Mouse (Mus musculus) thymus, adult 2 months (tissue): ENCODE measurements around the gene Efcab10.

Experiments used
- CTCF ChIP-seq: fragments of 200-500 bp; IDR thresholded peaks from 2 replicates; pipeline ENCODE4 v1.5.1; 2012; ENCODE audit warnings: mild to moderate bottlenecking, control low read depth, low read length, moderate library complexity, borderline replicate concordance; ENCODE audit not compliant: control insufficient read depth, poor library complexity, insufficient read depth; ENCODE audit errors: extremely low read depth
- POLR2A ChIP-seq: fragments of 200-500 bp; IDR thresholded peaks from 2 replicates; pipeline ENCODE4 v1.6.1; 2012; ENCODE audit warnings: mild to moderate bottlenecking, low read length, control low read depth, moderate library complexity; ENCODE audit not compliant: control insufficient read depth, poor library complexity, insufficient read depth; ENCODE audit errors: extremely low read depth

- TF ChIP-seq CTCF = no peak
- TF ChIP-seq POLR2A = no peak
Observed at GRCm38 (mm10) chr12:33364511-33364910, 30.1 kb upstream of the Efcab10 start.
